Mouse (Mus musculus) lung, postnatal 0 days (tissue): Measurements from ENCODE around the gene Fcamr. TPM values are rescaled to one million over a fixed set of nuclear protein-coding genes. Genes with fewer than 3 reads are reported as not detected.

Source experiments
- ATAC-seq: fragments of 200-750 bp; cut with Nextera tagmentation; 2 replicates; pipeline ENCODE4 v1.8.0; 2017; ENCODE audit warnings: moderate library complexity
- DNase-seq: peaks from one replicate; pipeline ENCODE4 v3.0.0-alpha.2; 2016; ENCODE audit warnings: low spot score
- H3K27ac ChIP-seq: fragments of 300-500 bp; sonication (generic); 2 replicates; pipeline ENCODE4 v1.5.1; 2014; ENCODE audit warnings: antibody characterized with exemption, mild to moderate bottlenecking, low read length, mixed read lengths
- H3K27me3 ChIP-seq: fragments of 300-500 bp; sonication (generic); replicated peaks from 2 replicates; pipeline ENCODE4 v1.6.1; 2014; ENCODE audit warnings: low read length, mixed read lengths; ENCODE audit not compliant: insufficient read depth
- H3K36me3 ChIP-seq: fragments of 300-500 bp; sonication (generic); 2 replicates; pipeline ENCODE4 v1.6.1; 2014; ENCODE audit warnings: low read length, mixed read lengths; ENCODE audit not compliant: insufficient read depth
- H3K4me1 ChIP-seq: fragments of 300-500 bp; sonication (generic); 2 replicates; pipeline ENCODE4 v1.6.1; 2014; ENCODE audit warnings: antibody characterized with exemption, low read depth, low read length, mixed read lengths; ENCODE audit not compliant: insufficient read depth
- H3K4me2 ChIP-seq: fragments of 300-500 bp; sonication (generic); replicated peaks from 2 replicates; pipeline ENCODE4 v1.6.1; 2014; ENCODE audit warnings: low read depth, mild to moderate bottlenecking, low read length, moderate library complexity, mixed read lengths
- H3K4me3 ChIP-seq: fragments of 300-500 bp; sonication (generic); 2 replicates; pipeline ENCODE4 v1.5.1; 2014; ENCODE audit warnings: low read depth, low read length
- H3K9ac ChIP-seq: fragments of 300-500 bp; sonication (generic); replicated peaks from 2 replicates; pipeline ENCODE4 v1.6.1; 2014; ENCODE audit warnings: low read depth, mild to moderate bottlenecking
- H3K9me3 ChIP-seq: fragments of 300-500 bp; sonication (generic); 2 replicates; pipeline ENCODE4 v1.6.1; 2016; ENCODE audit warnings: low read length, mixed read lengths
- CTCF ChIP-seq: IDR thresholded peaks from 2 replicates; pipeline ENCODE4 v1.5.1; 2016; ENCODE audit warnings: antibody characterized with exemption, mild to moderate bottlenecking
- EP300 ChIP-seq: IDR thresholded peaks from 2 replicates; pipeline ENCODE4 v1.6.1; 2016; ENCODE audit warnings: antibody characterized with exemption, mild to moderate bottlenecking, control low read depth
- WGBS: fragments of 180-500 bp; shearing (Covaris S2); extraction: QIAGEN DNeasy Blood & Tissue Kit; methylation state at CpG from one replicate; pipeline ENCODE4 v1.1.7; 2014; 5-methylcytosine and 5-hydroxymethylcytosine counted together
- polyA plus RNA-seq: library from polyadenylated mRNA; unstranded; fragments of >200 nt; fragmentation: Nextera tagmentation; extraction: Ambion mirVana; gene quantifications from 2 replicates; pipeline ENCODE4 v1.2.1, GENCODE M21; 2015

The Fcamr gene
- polyA plus RNA-seq, 1 experiment from 2014 or later: 0.06 TPM

DNA sequence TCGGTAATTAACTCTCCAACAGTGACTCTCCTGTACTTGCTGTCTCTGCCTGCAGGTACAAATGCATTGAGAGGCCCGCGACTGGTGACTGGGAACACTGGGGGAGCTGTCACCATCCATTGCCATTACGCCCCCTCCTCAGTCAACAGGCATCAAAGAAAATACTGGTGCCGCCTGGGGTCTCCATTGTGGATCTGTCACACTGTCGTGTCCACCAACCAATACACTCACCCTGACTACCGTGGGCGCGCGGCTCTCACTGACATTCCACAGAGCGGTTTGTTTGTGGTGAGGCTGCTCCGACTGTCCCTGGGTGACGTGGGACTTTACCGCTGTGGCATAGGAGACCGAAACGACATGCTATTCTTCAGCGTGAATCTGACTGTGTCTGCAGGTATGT, 10.6 kb downstream of the Fcamr start:
- no peak for DNase-seq
- no peak overlapping the region for H3K9ac ChIP-seq
- H3K4me3 ChIP-seq: no peak overlapping the region

GRCm38 (mm10) chr1:130819737-130820136, 19.0 kb downstream of the Fcamr start:
- Histone ChIP-seq H3K4me1 (no peaks in the 10 kb centered on the region), H3K4me3 (no peak overlapping the region), H3K27me3 (no peaks in the 10 kb centered on the region), H3K36me3 (no peaks in the 10 kb centered on the region), H3K9me3 (no peaks in the 10 kb centered on the region), H3K4me2 (no peak overlapping the region), H3K9ac (no peak overlapping the region), H3K27ac (no peak overlapping the region)
- ATAC-seq (no peak), DNase-seq (no peak)
- WGBS: 60% methylated on average over 1 of the region's 1 CpGs
- TF ChIP-seq EP300 (no peak), CTCF (no peak)

More for the DNA sequence above, 10.6 kb downstream of the Fcamr start:
- no peaks in the 10 kb centered on the region for H3K4me1 ChIP-seq
- no peak overlapping the region for H3K4me2 ChIP-seq
- H3K36me3 ChIP-seq: no peaks in the 10 kb centered on the region
- H3K27ac ChIP-seq: no peak overlapping the region
- no peaks in the 10 kb centered on the region for H3K27me3 ChIP-seq
- no peak for TF ChIP-seq CTCF
- TF ChIP-seq EP300: no peak
- 56% methylated on average over 17 of the region's 17 CpGs for WGBS
- no peak for ATAC-seq
- no peaks in the 10 kb centered on the region for H3K9me3 ChIP-seq

GRCm38 (mm10) chr1:130820316-130821148, 19.8 kb downstream of the Fcamr start:
- Histone ChIP-seq H3K27me3 (no peaks in the 10 kb centered on the region), H3K9me3 (no peaks in the 10 kb centered on the region), H3K4me3 (no peak overlapping the region), H3K9ac (no peak overlapping the region), H3K27ac (no peak overlapping the region), H3K4me1 (no peaks in the 10 kb centered on the region), H3K4me2 (no peak overlapping the region), H3K36me3 (no peaks in the 10 kb centered on the region)
- DNase-seq (peak; percentile 76), ATAC-seq (peak; percentile 86)
- WGBS: 56% methylated on average over 7 of the region's 7 CpGs
- TF ChIP-seq EP300: no peak
- no peak for TF ChIP-seq CTCF

- DNase-seq (no peak), ATAC-seq (no peak)
- no peak for TF ChIP-seq EP300
- no peak for TF ChIP-seq CTCF
- no peaks in the 10 kb centered on the region for H3K27me3 ChIP-seq
- H3K4me3 ChIP-seq: no peak overlapping the region
- no peak overlapping the region for H3K27ac ChIP-seq
- WGBS: 83% methylated on average over 2 of the region's 2 CpGs
- no peaks in the 10 kb centered on the region for H3K36me3 ChIP-seq
- H3K4me2 ChIP-seq: no peak overlapping the region
- H3K9ac ChIP-seq: no peak overlapping the region
- H3K4me1 ChIP-seq: no peaks in the 10 kb centered on the region
- no peaks in the 10 kb centered on the region for H3K9me3 ChIP-seq
These were observed 20.4 kb downstream of the Fcamr start for GRCm38 (mm10) chr1:130821149-130821471.

GRCm38 (mm10) chr1:130821911-130822625, 21.4 kb downstream of the Fcamr start:
- H3K27ac ChIP-seq: no peak overlapping the region
- H3K36me3 ChIP-seq: no peaks in the 10 kb centered on the region
- no peaks in the 10 kb centered on the region for H3K27me3 ChIP-seq
- TF ChIP-seq CTCF (no peak), EP300 (no peak)
- H3K9me3 ChIP-seq: no peaks in the 10 kb centered on the region
- ATAC-seq (no peak), DNase-seq (no peak)
- no peaks in the 10 kb centered on the region for H3K4me1 ChIP-seq
- 53% methylated on average over 9 of the region's 9 CpGs for WGBS
- no peak overlapping the region for H3K9ac ChIP-seq
- H3K4me3 ChIP-seq: no peak overlapping the region
- H3K4me2 ChIP-seq: no peak overlapping the region

- no peak within 1 kb of the TSS for H3K27ac ChIP-seq
- no peaks in the 10 kb centered on the region for H3K36me3 ChIP-seq
- 78% methylated on average over 5 of the region's 5 CpGs for WGBS
- H3K4me3 ChIP-seq: no peak within 1 kb of the TSS
- DNase-seq (no peak), ATAC-seq (no peak)
- H3K4me1 ChIP-seq: no peaks in the 10 kb centered on the region
- no peaks in the 10 kb centered on the region for H3K27me3 ChIP-seq
- H3K4me2 ChIP-seq: no peak within 1 kb of the TSS
- H3K9me3 ChIP-seq: no peaks in the 10 kb centered on the region
- no peak within 1 kb of the TSS for H3K9ac ChIP-seq
- no peak for TF ChIP-seq CTCF
These were observed 25.7 kb downstream of the Fcamr start, which contains the start of gene Pigr for GRCm38 (mm10) chr1:130826448-130826847. Pigr (plus strand) TSS chr1:130826684.
